Mouse (Mus musculus) cortical plate, adult 2 months (tissue): ENCODE results near the gene Trmu. TPM values are rescaled to one million over a fixed set of nuclear protein-coding genes. Genes with fewer than 3 reads are reported as not detected.

Source experiments
- H3K27ac ChIP-seq: fragments of 200-500 bp; 2 replicates; pipeline ENCODE4 v1.5.1; 2012; ENCODE audit warnings: low read length, control low read depth, inconsistent platforms; ENCODE audit not compliant: insufficient read depth
- H3K4me1 ChIP-seq: fragments of 200-500 bp; 2 replicates; pipeline ENCODE4 v1.6.1; 2011; ENCODE audit warnings: low read length; ENCODE audit not compliant: control insufficient read depth, insufficient read depth
- H3K4me3 ChIP-seq: fragments of 200-500 bp; 2 replicates; pipeline ENCODE4 v1.5.1; 2011; ENCODE audit warnings: mild to moderate bottlenecking, low read length, control low read depth; ENCODE audit not compliant: insufficient read depth
- CTCF ChIP-seq: fragments of 200-500 bp; IDR thresholded peaks from 2 replicates; pipeline ENCODE4 v1.5.1; 2011; ENCODE audit warnings: mild to moderate bottlenecking, control low read depth, low read length; ENCODE audit not compliant: insufficient read depth; ENCODE audit errors: extremely low read depth
- POLR2A ChIP-seq: fragments of 200-500 bp; IDR thresholded peaks from 2 replicates; pipeline ENCODE4 v1.6.1; 2011; ENCODE audit warnings: mild to moderate bottlenecking, low read length, control low read depth; ENCODE audit not compliant: insufficient read depth; ENCODE audit errors: extremely low read depth
- polyA plus RNA-seq: library from polyadenylated mRNA; depleted of rRNA; stranded (reverse); fragments of >200 nt; gene quantifications from 2 replicates; pipeline ENCODE4 v1.2.3, GENCODE M21; 2012; rRNA removed

The Trmu gene
- polyA plus RNA-seq = 51.1 and 58.5 TPM in 2 replicates

GRCm38 (mm10) chr15:85878848-85879497 lies at the start of gene Trmu:
Gene Trmu (plus strand): TSS chr15:85879312.
- Histone ChIP-seq H3K4me1 (peaks cover 5% of the 10 kb centered on the region; the same call in 1 of the 2 replicates), H3K4me3 (peak within 1 kb of the TSS; percentile 51), H3K27ac (peak within 1 kb of the TSS; percentile 75)
- peak; percentile 71; the same call in 1 of the 2 replicates for TF ChIP-seq POLR2A
- peak; percentile 57 for TF ChIP-seq CTCF

GRCm38 (mm10) chr15:85829470-85829869 lies 49.6 kb upstream of the Trmu start:
- Histone ChIP-seq H3K27ac (no peak overlapping the region), H3K4me1 (peaks cover 3% of the 10 kb centered on the region), H3K4me3 (no peak overlapping the region)
- no peak for TF ChIP-seq CTCF
- TF ChIP-seq POLR2A = no peak

GRCm38 (mm10) chr15:85831954-85832590 lies 47.0 kb upstream of the Trmu start, which contains the start of gene Ttc38:
Gene Ttc38 (plus strand): TSS chr15:85832306.
- TF ChIP-seq POLR2A (peak; percentile 83), CTCF (no peak)
- H3K4me3 ChIP-seq = peak within 1 kb of the TSS; percentile 68
- H3K4me1 ChIP-seq = peaks cover 3% of the 10 kb centered on the region
- 0 out of 2 replicates have a peak within 1 kb of the TSS, but pooled peaks have one; percentile 30 for H3K27ac ChIP-seq

GRCm38 (mm10) chr15:85832599-85832998 lies 46.5 kb upstream of the Trmu start:
- Histone ChIP-seq H3K27ac (no peak overlapping the region), H3K4me1 (peaks cover 3% of the 10 kb centered on the region), H3K4me3 (peak overlapping the region; percentile 68)
- no peak for TF ChIP-seq POLR2A
- no peak for TF ChIP-seq CTCF

- peaks cover 3% of the 10 kb centered on the region for H3K4me1 ChIP-seq
- H3K4me3 ChIP-seq = no peak overlapping the region
- no peak overlapping the region for H3K27ac ChIP-seq
- TF ChIP-seq CTCF (peak; percentile 23), POLR2A (no peak)
Observed at GRCm38 (mm10) chr15:85835335-85835734, 43.8 kb upstream of the Trmu start.

- H3K4me1 ChIP-seq = peaks cover 3% of the 10 kb centered on the region
- no peak for TF ChIP-seq POLR2A
- TF ChIP-seq CTCF = no peak
- H3K27ac ChIP-seq = no peak overlapping the region
- H3K4me3 ChIP-seq = no peak overlapping the region
Observed at GRCm38 (mm10) chr15:85836887-85837286, 42.2 kb upstream of the Trmu start.

GRCm38 (mm10) chr15:85840983-85841382 lies 38.1 kb upstream of the Trmu start:
- Histone ChIP-seq H3K27ac (no peak overlapping the region), H3K4me1 (no peaks in the 10 kb centered on the region), H3K4me3 (no peak overlapping the region)
- TF ChIP-seq POLR2A = no peak
- TF ChIP-seq CTCF = peak; percentile 53

- no peak for TF ChIP-seq POLR2A
- no peak for TF ChIP-seq CTCF
- H3K4me3 ChIP-seq = no peak overlapping the region
- no peaks in the 10 kb centered on the region for H3K4me1 ChIP-seq
- H3K27ac ChIP-seq = no peak overlapping the region
Observed at GRCm38 (mm10) chr15:85841796-85842360, 37.2 kb upstream of the Trmu start.

- Histone ChIP-seq H3K27ac (no peak overlapping the region), H3K4me1 (no peaks in the 10 kb centered on the region), H3K4me3 (no peak overlapping the region)
- no peak for TF ChIP-seq POLR2A
- no peak for TF ChIP-seq CTCF
Observed at GRCm38 (mm10) chr15:85845071-85845470, 34.0 kb upstream of the Trmu start.
